Mouse (Mus musculus) lung, adult 2 months (tissue): ENCODE results near the gene Adam22.

Experiments used
- CTCF ChIP-seq: fragments of 200-500 bp; IDR thresholded peaks from 2 replicates; pipeline ENCODE4 v1.5.1; 2011; ENCODE audit warnings: mild to moderate bottlenecking, low read length, control low read depth; ENCODE audit not compliant: insufficient read depth
- POLR2A ChIP-seq: fragments of 200-500 bp; IDR thresholded peaks from 2 replicates; pipeline ENCODE4 v1.6.1; 2011; ENCODE audit warnings: low read depth, mild to moderate bottlenecking, control low read depth, low read length, borderline replicate concordance; ENCODE audit errors: extremely low read depth

GRCm38 (mm10) chr5:8145473-8145872 is 222.5 kb downstream of the Adam22 start:
- TF ChIP-seq POLR2A (no peak), CTCF (no peak)
